Mouse (Mus musculus) gastrocnemius, postnatal 10 days (tissue): ENCODE results near the gene Prl7c1. TPM values are rescaled to one million over a fixed set of nuclear protein-coding genes. Genes with fewer than 3 reads are reported as not detected.
"Not testable (repeated sequence)": the region's sequence is repeated elsewhere in the genome, so short reads cannot be mapped to it uniquely, and the experiment has no call there.

Source experiments
- DNase-seq: peaks from one replicate; pipeline ENCODE4 v3.0.0; 2021; ENCODE audit warnings: mixed read lengths
- long read RNA-seq, 2 experiments: library from polyadenylated mRNA; stranded (forward); transcript quantifications; one replicate each; pipeline ENCODE4 v2.0.0; 2021
- total RNA-seq, 2 experiments: library from RNA; stranded (reverse); gene quantifications; 2 replicates each; pipeline ENCODE4 v1.2.3; 2021

Gene Prl7c1
- not detected for total RNA-seq
- long read RNA-seq, experiment 1, result 0 reads
- long read RNA-seq, experiment 2, result 0 reads

DNA sequence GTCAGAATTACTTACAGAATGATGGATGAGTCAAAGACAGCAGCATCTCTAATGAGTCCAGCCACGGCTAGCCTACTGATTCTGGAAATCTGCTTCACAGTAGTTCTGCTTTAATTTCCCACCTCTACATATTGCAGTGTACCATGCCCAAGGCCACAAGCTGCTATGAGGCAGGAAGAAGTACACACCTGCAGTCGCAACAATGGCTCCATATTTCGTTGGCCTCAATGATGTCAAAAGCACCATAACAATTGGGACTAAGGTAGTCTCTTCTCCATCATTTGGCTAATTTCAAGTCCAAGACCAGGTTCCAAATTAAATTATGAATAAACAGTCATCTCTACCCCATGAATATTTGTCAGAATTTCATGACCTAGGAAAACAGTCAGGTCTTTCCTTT is at the start of gene Prl7c1:
Prl7c1 (minus strand) TSS at position 101 of the 400 bp plus-strand sequence.
- not testable (repeated sequence) for DNase-seq

DNA sequence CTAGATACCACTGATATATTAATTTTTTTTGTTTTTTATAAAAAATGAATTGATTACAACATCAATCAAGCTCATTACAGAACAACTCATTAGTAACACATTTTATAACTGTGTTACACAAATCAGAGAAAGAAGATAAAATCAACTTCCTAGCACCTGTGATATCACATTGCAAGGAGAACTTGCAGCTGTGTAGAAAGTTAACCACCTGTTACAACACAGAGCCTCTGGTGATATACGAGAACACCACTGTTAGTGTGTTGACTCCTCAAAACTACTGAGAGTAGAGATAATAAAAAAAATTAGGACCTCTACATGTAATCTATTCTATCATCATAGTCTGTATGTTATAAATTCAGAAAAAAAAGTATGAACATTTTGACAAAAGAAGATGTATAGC is 22.2 kb upstream of the Prl7c1 start:
- no peak for DNase-seq

DNA sequence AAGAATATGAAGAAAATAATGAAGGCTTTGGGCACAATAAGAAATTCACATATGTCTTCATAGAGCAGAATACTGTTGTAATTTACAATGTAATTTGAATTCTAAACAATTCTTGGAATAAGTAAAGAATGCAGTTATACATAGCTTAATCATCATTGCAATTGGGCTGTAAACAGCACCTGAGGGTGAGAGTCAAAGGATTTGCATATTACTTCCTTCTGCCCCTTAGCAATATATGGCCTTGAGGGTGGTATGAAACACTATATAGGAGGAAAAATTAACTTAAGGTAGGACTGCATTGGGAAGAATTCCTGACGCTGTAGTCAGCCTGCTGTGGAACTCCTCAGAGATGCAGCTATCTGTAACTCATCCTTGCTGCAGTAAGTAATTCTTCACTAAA is 20.8 kb upstream of the Prl7c1 start, which contains the start of gene Prl2a1:
Prl2a1 (plus strand) TSS at position 301 of the 400 bp plus-strand sequence.
- DNase-seq, result no peak

DNA sequence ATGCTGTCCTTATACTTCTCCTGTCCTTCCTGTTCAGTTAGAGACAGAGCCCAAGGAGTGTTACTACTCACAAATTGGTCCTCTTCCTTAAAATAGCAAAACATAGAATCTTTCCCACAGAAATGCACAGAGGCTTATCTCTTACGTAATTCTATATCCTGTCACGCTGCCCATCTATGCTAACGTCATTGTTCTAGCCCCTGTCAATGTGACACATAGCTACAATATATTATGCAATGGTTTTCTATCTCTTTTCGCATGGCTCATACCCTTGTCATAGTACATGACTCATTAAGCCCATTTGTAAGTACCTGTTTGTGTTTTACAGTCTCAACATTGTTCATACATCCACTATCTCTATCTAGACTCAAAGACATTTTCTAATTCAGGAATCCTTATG is 18.7 kb upstream of the Prl7c1 start:
- DNase-seq, result no peak

DNA sequence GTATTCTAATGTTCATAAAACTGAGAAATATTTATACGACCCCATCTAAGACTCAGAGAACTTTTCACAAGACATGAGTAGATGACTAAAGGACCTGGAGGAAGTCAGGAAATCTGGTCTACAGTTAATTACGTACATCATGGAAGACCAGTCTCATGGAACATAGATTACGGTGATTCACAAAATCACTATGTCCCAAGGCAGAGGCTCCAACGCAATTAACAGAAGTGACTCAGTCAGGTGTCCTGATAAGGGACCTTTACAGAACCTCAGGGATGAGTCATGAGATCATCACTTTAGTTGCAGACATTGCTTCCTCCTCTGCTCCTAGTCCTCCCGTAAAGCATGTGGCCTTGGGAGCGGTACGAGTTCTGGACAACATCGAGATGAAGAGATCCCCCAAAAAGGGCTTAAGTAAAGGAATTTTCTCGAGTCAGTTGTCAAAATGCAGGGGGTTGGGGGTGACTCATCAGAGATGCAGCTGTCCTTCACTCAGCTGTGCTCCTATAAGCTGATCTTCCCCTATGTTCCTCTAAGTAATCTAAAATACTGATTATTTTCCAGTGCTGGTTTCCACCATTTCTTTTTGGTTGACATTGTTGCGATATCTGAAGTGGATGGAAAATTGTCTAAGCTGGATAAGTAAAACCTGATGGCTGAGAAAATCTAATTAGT is 46.0 kb downstream of the Prl7c1 start:
- DNase-seq, result no peak

DNA sequence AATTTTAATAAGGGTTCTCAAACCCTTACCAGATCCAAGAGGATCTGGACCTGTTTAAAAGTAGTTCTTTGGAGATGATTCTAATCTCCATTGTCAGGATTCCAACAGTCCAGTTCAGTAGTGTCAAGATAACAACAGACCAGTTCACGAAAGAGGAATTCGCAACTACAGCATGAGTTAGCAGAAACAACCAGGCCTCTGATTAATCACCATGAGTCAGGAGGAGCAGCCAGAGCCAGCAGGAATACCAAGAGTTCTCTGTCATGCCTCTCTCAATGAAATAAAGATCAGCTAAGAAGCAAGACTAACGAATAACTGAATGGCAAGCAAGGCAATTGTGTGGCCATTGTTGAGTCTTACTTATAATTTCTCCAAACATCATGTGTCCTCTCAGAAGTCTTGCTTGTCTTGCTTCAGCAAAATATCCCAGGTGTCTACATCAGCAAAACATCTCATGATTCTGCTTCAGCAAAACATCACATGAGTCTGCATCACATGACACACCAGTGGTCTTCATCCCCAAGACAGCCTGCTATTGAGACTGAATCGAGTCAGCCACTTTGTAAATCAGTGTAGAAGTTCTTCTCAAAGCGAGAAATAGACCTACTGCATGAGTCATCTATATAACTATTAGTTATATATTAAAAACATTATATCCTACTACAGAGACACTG is 50.2 kb downstream of the Prl7c1 start:
- not testable (repeated sequence) for DNase-seq

DNA sequence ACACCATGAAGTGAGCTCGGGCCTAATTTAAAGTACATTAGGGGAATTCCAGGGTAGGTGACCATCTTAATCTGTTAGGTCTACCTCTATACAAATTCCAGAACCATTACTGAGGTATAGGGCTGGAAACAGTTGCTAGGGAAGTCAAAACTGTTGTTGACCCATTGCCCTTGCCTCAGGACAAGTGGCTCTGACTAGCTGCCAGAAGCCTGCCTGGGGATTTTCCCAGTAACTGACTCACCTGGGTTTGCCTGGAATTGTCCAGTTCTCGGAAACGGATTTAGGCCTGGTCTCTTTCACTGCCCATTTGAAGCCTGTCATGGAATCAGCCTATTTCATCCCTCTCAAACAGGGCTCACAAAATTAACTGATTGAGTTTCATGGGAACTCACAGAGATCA is 55.5 kb downstream of the Prl7c1 start:
- not testable (repeated sequence) for DNase-seq

Other genes starting within 250 kb of the Prl7c1 start
- gene Prl8a9, start 216.2 kb downstream of the Prl7c1 start, total RNA-seq, result not detected
- not detected for gene Prl8a1, start 198.6 kb downstream of the Prl7c1 start, total RNA-seq
- gene Prl7b1, start 170.2 kb downstream of the Prl7c1 start, total RNA-seq, result not detected
- gene Prl7a1, start 138.3 kb downstream of the Prl7c1 start, total RNA-seq, result not detected
- gene Prl7a2, start 112.8 kb downstream of the Prl7c1 start, total RNA-seq, result not detected
- not detected for gene Prl7d1, start 64.1 kb downstream of the Prl7c1 start, total RNA-seq
- gene Prl2a1, start 20.9 kb upstream of the Prl7c1 start, total RNA-seq, result not detected
- gene Prl2c1, start 68.5 kb upstream of the Prl7c1 start, total RNA-seq, result not detected
- gene Prl4a1, start 235.4 kb upstream of the Prl7c1 start, total RNA-seq, result not detected